Mouse (Mus musculus): ENCODE data around the gene Pea15a.
"Not testable (repeated sequence)": the region's sequence is repeated elsewhere in the genome, so short reads cannot be mapped to it uniquely, and the experiment has no call there.

DNA sequence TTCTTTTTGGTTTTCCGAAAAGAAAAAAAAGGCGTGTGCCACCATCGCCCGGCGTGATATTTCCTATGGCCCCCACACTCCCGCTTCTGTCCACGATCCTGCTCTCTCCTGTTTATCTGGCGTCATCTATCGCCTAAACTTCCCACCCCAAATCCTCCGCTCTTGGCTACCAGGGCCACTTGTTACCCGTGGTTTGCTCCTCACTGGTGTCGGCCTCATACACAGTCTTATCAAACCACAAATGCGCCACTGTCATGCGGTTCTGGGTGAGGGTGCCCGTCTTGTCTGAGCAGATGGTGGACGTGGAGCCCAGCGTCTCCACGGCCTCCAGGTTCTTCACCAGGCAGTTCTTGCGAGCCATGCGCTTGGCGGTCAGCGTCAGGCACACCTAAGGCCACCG lies 38.0 kb upstream of the Pea15a start:
- not testable (repeated sequence) for TF ChIP-seq CTCF, EP300 (IDR thresholded peaks at IDR 0.05; ENCODE audit: low read depth)

Measured in liver, postnatal 0 days (tissue).